Mouse (Mus musculus) gastrocnemius, adult 2 months (tissue): ENCODE results near the gene Dnal1. TPM values are rescaled to one million over a fixed set of nuclear protein-coding genes. Genes with fewer than 3 reads are reported as not detected.
"Not testable (repeated sequence)": the region's sequence is repeated elsewhere in the genome, so short reads cannot be mapped to it uniquely, and the experiment has no call there.

ENCODE experiments used
- DNase-seq: peaks from one replicate; pipeline ENCODE4 v3.0.0; 2022
- H3K27ac ChIP-seq: fragments of 200-600 bp; 2 replicates; pipeline ENCODE4 v1.8.1; 2022; ENCODE audit warnings: mild to moderate bottlenecking
- H3K4me3 ChIP-seq: fragments of 200-600 bp; 2 replicates; pipeline ENCODE4 v1.8.1; 2022; ENCODE audit warnings: mild to moderate bottlenecking, moderate library complexity
- CTCF ChIP-seq: fragments of 200-600 bp; IDR thresholded peaks from 2 replicates; pipeline ENCODE4 v1.8.1; 2022; ENCODE audit warnings: antibody characterized with exemption, mild to moderate bottlenecking, moderate library complexity
- intact Hi-C: fragments of 180-260 bp; cut with DNase I; formaldehyde crosslinking; loops from one replicate; pipeline ENCODE4 v1.15.1; 2025
- long read RNA-seq, 2 experiments: library from polyadenylated mRNA; stranded (forward); transcript quantifications; one replicate each; pipeline ENCODE4 v2.0.0; 2021
- total RNA-seq, 2 experiments: library from RNA; stranded (reverse); gene quantifications; 2 replicates each; pipeline ENCODE4 v1.2.3; 2021

Dnal1 gene
- 1 to 10 TPM; 9.8 to 10.0 TPM for total RNA-seq
- long read RNA-seq, experiment 1, partial matches to known transcripts = 0 of 2 reads
- long read RNA-seq, experiment 1, other reads (novel, unspliced or antisense) = 2 of 2 reads
- long read RNA-seq, experiment 2 = 0 reads

- H3K4me3 ChIP-seq = peak within 1 kb of the TSS; percentile 86
- H3K27ac ChIP-seq = peak within 1 kb of the TSS; percentile 77
- intact Hi-C loops = loop anchor here (1.0 kb wide), 1 partner anchor 80 kb away; no protein-coding TSS in a partner anchor
Observed at GRCm38 (mm10) chr12:84114153-84114994, at the start of gene Dnal1. Dnal1 (plus strand) TSS chr12:84114366.

GRCm38 (mm10) chr12:84064621-84065020 lies 49.5 kb upstream of the Dnal1 start:
- intact Hi-C loops = loop anchor here (10.0 kb wide), 1 partner anchor 350 kb away; no protein-coding TSS in a partner anchor
- DNase-seq = no peak
- Histone ChIP-seq H3K4me3 (no peak overlapping the region), H3K27ac (no peak overlapping the region)
- TF ChIP-seq CTCF = no peak

More at GRCm38 (mm10) chr12:84114153-84114994, at the start of gene Dnal1:
- peak; percentile 95 for DNase-seq
- no peak for TF ChIP-seq CTCF

DNA sequence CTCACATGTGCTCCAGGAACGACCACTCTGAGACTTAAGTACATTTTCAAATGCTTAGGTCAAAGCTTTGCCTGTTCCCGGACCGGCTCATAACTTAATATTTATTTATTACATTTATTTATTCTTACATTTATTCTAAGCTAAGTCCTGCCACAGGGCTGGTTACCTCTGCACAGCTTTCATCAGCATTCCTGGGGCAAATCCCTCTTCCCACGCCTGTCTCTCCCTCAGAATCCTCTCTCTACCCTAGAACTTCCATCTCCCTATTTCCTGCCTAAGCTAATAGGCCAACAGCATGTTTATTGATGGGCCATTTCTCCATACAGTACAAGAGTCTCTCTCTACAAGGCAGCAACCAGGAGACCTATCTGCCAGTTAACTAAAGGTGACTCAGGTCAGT lies 46.4 kb upstream of the Dnal1 start:
- Histone ChIP-seq H3K4me3 (no peak overlapping the region), H3K27ac (no peak overlapping the region)
- no peak for DNase-seq
- no peak for TF ChIP-seq CTCF
- intact Hi-C loops = loop anchor here (10.0 kb wide), 1 partner anchor 353 kb away; no protein-coding TSS in a partner anchor

DNA sequence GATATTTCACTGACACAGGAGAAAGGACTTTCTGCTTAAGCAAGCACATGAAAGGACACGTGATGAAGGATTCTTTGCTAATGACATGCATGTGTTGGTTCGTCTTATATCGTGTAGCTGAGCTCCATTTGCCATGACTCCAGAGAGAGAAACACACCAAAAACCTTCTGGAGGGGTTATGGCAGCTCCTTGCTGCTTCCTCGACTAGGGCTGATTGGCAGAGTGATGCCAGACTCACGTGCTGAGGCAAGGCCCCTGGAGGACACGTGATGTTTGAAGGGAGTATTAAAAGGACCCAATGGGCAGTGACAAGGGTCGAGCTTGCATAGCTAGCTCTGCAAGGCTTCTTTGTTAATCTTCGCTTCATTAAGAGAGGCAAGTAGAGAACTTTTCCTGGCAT lies 45.9 kb upstream of the Dnal1 start:
- no peak for TF ChIP-seq CTCF
- no peak for DNase-seq
- intact Hi-C loops = loop anchor here (10.0 kb wide), 1 partner anchor 353 kb away; no protein-coding TSS in a partner anchor

DNA sequence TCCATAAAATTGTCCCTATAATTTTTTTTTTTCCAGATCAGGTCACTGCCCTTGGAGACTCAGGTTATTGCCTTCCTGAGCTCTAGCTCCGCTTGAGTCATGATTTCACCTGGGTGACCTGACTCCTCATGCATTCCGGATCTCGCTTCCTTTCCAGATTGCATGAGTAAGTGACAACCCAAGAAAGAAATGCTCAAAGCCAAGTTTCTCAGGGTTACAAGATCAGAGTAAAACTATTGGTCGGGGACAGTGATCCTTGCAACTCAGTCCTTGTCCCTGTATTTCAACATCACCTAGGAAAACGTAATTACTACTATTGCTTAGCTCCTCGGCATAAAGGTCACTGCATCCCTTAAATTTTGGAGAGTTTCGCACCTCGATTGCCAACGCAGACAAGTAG lies 45.2 kb upstream of the Dnal1 start, which contains the start of gene Acot5:
TSS of gene Acot5 (plus strand) at position 340 of the 400 bp plus-strand sequence.
- Histone ChIP-seq H3K4me3 (peak within 1 kb of the TSS; percentile 64), H3K27ac (no peak within 1 kb of the TSS)
- TF ChIP-seq CTCF = no peak
- DNase-seq = no peak
- intact Hi-C loops = loop anchor here (10.0 kb wide), 1 partner anchor 354 kb away; no protein-coding TSS in a partner anchor

More for the DNA sequence above, 45.9 kb upstream of the Dnal1 start:
- Histone ChIP-seq H3K4me3 (no peak overlapping the region), H3K27ac (no peak overlapping the region)

GRCm38 (mm10) chr12:84069582-84069981 lies 44.6 kb upstream of the Dnal1 start:
- peak overlapping the region; percentile 64 for H3K4me3 ChIP-seq
- peak; percentile 54 for DNase-seq
- intact Hi-C loops = loop anchor here (10.0 kb wide), 1 partner anchor 355 kb away; no protein-coding TSS in a partner anchor
- not testable (repeated sequence) for H3K27ac ChIP-seq

DNA sequence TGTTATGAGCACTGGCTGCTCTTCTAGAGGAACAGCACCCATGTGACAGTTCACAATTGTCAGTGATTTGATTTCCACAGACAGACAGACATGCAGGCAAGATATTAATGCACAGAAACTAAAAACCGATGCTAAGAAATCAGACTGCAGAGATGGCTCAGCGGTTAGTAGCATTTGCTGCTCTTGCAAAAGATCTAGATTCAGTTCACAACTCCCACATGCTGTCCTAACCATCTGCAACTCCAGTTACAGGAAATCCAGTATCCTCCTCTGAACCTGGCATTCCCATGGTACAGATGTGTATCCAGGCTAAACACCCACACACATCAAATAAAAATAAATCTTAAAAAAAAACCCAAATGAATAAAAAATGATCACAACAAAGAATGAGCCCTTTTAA lies 42.5 kb upstream of the Dnal1 start:
- Histone ChIP-seq H3K4me3 (no peak overlapping the region), H3K27ac (no peak overlapping the region)
- TF ChIP-seq CTCF = no peak
- intact Hi-C loops = no loop called here
- no peak for DNase-seq

DNA sequence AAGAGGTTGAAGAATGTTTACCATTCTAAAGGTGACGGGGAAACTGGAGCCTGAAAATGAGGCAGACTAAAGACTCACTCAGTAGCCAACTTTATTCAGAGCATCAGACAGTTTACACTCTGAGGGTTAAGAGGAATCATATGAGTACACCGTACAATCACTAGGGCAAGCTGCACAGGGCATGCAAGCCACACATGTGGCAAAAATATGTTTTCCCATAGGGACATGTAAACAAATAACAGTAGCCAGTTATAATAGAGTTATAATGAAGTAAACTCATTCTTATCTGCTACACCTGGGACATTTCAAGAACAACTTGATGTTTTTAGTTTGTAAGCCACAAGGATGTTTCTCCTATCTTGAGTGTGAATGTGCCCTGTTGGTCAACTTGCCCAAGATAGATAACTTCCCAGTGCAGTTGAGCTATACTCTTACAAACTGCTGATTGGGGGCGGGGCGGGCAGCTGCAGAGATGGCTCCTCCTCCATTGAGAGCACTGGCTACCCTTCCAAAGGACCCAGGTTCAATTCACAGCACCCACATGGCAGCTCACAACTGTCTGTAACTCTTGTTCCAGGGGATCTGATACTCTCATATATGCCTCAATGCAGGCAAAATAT lies 36.7 kb upstream of the Dnal1 start:
- no peak for TF ChIP-seq CTCF
- DNase-seq = no peak
- no peak overlapping the region for H3K27ac ChIP-seq
- intact Hi-C loops = no loop called here
- H3K4me3 ChIP-seq = no peak overlapping the region

GRCm38 (mm10) chr12:84083842-84084241 lies 30.3 kb upstream of the Dnal1 start:
- no peak for TF ChIP-seq CTCF
- no peak for DNase-seq
- Histone ChIP-seq H3K4me3 (no peak overlapping the region), H3K27ac (no peak overlapping the region)
- intact Hi-C loops = no loop called here

DNA sequence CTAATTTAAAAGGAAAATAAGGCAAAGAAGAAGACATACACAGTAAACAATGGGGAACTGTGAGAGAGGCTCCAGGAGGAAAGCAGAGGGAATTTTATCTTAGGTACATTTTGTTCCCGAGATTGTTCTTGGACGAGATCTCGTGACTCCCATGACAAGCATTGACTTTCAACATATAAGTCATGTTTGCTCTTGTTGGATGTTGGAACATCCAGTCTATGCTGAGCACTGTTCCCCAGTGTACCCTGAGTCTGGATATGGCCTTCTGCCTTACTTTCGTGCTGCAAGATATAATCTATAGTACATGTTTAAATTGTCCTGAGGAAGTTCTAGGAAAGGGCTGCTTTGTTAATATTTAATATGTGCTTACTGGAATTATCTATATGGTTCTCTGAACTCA lies 29.6 kb upstream of the Dnal1 start:
- Histone ChIP-seq H3K27ac (no peak overlapping the region), H3K4me3 (no peak overlapping the region)
- TF ChIP-seq CTCF = no peak
- DNase-seq = no peak
- intact Hi-C loops = no loop called here

DNA sequence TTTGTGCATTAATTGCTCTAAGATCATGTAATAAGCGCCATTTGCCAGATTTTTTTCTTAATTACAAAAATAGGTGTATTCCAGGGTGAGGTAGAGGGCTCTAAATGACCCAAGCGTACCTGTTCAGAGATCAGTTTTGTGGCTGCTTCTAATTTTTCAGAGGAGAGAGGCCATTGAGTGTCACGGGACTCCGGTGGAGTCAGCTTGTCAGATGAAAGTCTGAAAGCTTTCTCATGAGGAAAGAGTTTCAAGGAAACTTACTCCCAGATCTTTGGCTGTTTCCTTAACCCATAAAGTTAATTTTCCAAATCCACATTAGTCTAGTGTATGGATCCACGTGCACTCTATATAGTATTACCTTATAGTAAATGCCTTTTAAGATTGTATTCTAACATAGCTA lies 19.5 kb upstream of the Dnal1 start:
- H3K4me3 ChIP-seq, DNase-seq, intact Hi-C loops, H3K27ac ChIP-seq: not testable (repeated sequence)

- Histone ChIP-seq H3K27ac (no peak overlapping the region), H3K4me3 (no peak overlapping the region)
- no peak for DNase-seq
- intact Hi-C loops = no loop called here
- TF ChIP-seq CTCF = no peak
Observed at GRCm38 (mm10) chr12:84099605-84100004, 14.6 kb upstream of the Dnal1 start.

DNA sequence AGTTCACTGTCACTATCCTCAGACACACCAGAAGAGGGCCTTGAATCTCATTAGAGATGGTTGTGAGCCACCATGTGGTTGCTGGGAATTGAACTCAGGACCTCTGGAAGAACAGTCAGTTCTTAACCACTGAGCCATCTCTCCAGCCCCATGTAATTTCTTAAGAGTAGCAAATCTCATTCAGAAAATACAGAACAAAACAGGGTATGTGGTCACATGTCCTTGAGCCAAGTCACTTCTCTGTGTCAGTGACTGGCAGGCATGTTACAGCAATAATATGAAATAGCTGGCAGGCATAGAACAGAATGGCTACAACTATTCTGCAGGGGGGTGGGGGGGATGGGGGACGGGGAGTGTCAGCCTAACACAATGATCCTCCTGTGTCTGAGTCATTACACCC lies 14.1 kb upstream of the Dnal1 start:
- no peak overlapping the region; the same call in 1 of the 2 replicates for H3K4me3 ChIP-seq
- no peak for TF ChIP-seq CTCF
- intact Hi-C loops = no loop called here
- H3K27ac ChIP-seq = no peak overlapping the region
- no peak for DNase-seq

- Histone ChIP-seq H3K4me3 (peak within 1 kb of the TSS; percentile 83), H3K27ac (peak within 1 kb of the TSS; percentile 78)
- DNase-seq = peak; percentile 61
- intact Hi-C loops = not testable (repeated sequence)
Observed at GRCm38 (mm10) chr12:84100604-84101492, 13.3 kb upstream of the Dnal1 start, which contains the start of gene Acot6. Acot6 (plus strand) TSS chr12:84100654.
